Mouse (Mus musculus) ES-Bruce4 (cell line): ENCODE results near the gene Crym. TPM values are rescaled to one million over a fixed set of nuclear protein-coding genes. Genes with fewer than 3 reads are reported as not detected.

Experiments
- H3K27ac ChIP-seq: 2 replicates; pipeline ENCODE4 v1.5.1; 2012; ENCODE audit warnings: low read length, inconsistent platforms; ENCODE audit not compliant: insufficient read depth
- H3K27me3 ChIP-seq: 2 replicates; pipeline ENCODE4 v1.6.1; 2012; ENCODE audit warnings: mild to moderate bottlenecking, low read length, inconsistent platforms; ENCODE audit not compliant: control insufficient read depth, poor library complexity, insufficient read depth, severe bottlenecking
- H3K36me3 ChIP-seq: 2 replicates; pipeline ENCODE4 v1.6.1; 2012; ENCODE audit warnings: inconsistent platforms, mild to moderate bottlenecking, low read length, moderate library complexity; ENCODE audit not compliant: control insufficient read depth, poor library complexity, insufficient read depth, severe bottlenecking
- H3K4me1 ChIP-seq: one replicate; pipeline ENCODE4 v1.8.1; 2011; ENCODE audit warnings: low read length; ENCODE audit not compliant: control insufficient read depth, insufficient read depth
- H3K4me3 ChIP-seq: 2 replicates; pipeline ENCODE4 v1.5.1; 2011; ENCODE audit warnings: low read depth, mild to moderate bottlenecking, low read length
- H3K9ac ChIP-seq: 2 replicates; pipeline ENCODE4 v1.6.1; 2012; ENCODE audit warnings: low read depth, mild to moderate bottlenecking, inconsistent platforms; ENCODE audit not compliant: poor library complexity, severe bottlenecking
- H3K9me3 ChIP-seq: replicated peaks from 2 replicates; pipeline ENCODE4 v1.6.1; 2012; ENCODE audit warnings: mild to moderate bottlenecking, low read length, inconsistent platforms; ENCODE audit not compliant: control insufficient read depth, poor library complexity, insufficient read depth, severe bottlenecking
- CTCF ChIP-seq: IDR thresholded peaks from one replicate; pipeline ENCODE4 v1.8.1; 2011; ENCODE audit warnings: low read depth, low read length
- EP300 ChIP-seq: IDR thresholded peaks from 2 replicates; pipeline ENCODE4 v1.6.1; 2011; ENCODE audit warnings: low read depth, low read length; ENCODE audit not compliant: insufficient read depth
- POLR2A ChIP-seq: IDR thresholded peaks from one replicate; pipeline ENCODE4 v1.8.1; 2011; ENCODE audit warnings: low read length; ENCODE audit not compliant: insufficient read depth
- polyA plus RNA-seq: library from polyadenylated mRNA; stranded (reverse); fragments of >200 nt; gene quantifications from 2 replicates; pipeline ENCODE4 v1.2.4, GENCODE M21; 2011; ENCODE audit warnings: low read depth; ENCODE audit not compliant: missing spikeins, insufficient read depth, insufficient read length

Gene Crym
- 5.5 and 6.1 TPM in 2 replicates for polyA plus RNA-seq

- H3K27ac ChIP-seq: no peak within 1 kb of the TSS
- H3K9ac ChIP-seq: 0 out of 2 replicates have a peak within 1 kb of the TSS, but pooled peaks have one; percentile 4
- no peaks in the 10 kb centered on the region for H3K4me1 ChIP-seq
- no peaks in the 10 kb centered on the region for H3K36me3 ChIP-seq
- H3K9me3 ChIP-seq: peaks cover 6% of the 10 kb centered on the region
- no peak for TF ChIP-seq CTCF
- H3K27me3 ChIP-seq: no peaks in the 10 kb centered on the region; the same call in 1 of the 2 replicates
- H3K4me3 ChIP-seq: peak within 1 kb of the TSS; percentile 50
Observed at GRCm38 (mm10) chr7:120201771-120202170, at the start of gene Crym. Gene Crym, minus strand, starts transcription at chr7:120202111.

- Histone ChIP-seq H3K4me3 (no peak overlapping the region), H3K4me1 (no peaks in the 10 kb centered on the region), H3K27ac (no peak overlapping the region), H3K9me3 (no peaks in the 10 kb centered on the region), H3K9ac (no peak overlapping the region), H3K27me3 (no peaks in the 10 kb centered on the region), H3K36me3 (no peaks in the 10 kb centered on the region)
- no peak for TF ChIP-seq EP300
- TF ChIP-seq POLR2A: no peak
- peak; percentile 15 for TF ChIP-seq CTCF
Observed at GRCm38 (mm10) chr7:120241092-120241491, 39.2 kb upstream of the Crym start.

- TF ChIP-seq CTCF (no peak), POLR2A (no peak), EP300 (no peak)
- H3K9me3 ChIP-seq: no peaks in the 10 kb centered on the region
- no peak overlapping the region for H3K9ac ChIP-seq
- H3K27ac ChIP-seq: no peak overlapping the region
- H3K36me3 ChIP-seq: no peaks in the 10 kb centered on the region
- no peaks in the 10 kb centered on the region for H3K4me1 ChIP-seq
- H3K27me3 ChIP-seq: no peaks in the 10 kb centered on the region
- H3K4me3 ChIP-seq: no peak overlapping the region
Observed at GRCm38 (mm10) chr7:120228541-120228940, 26.6 kb upstream of the Crym start.

- Histone ChIP-seq H3K9ac (no peak overlapping the region), H3K4me1 (no peaks in the 10 kb centered on the region), H3K36me3 (no peaks in the 10 kb centered on the region), H3K27me3 (no peaks in the 10 kb centered on the region; the same call in 1 of the 2 replicates), H3K27ac (no peak overlapping the region), H3K9me3 (peaks cover 6% of the 10 kb centered on the region), H3K4me3 (no peak overlapping the region)
- no peak for TF ChIP-seq POLR2A
- no peak for TF ChIP-seq EP300
- no peak for TF ChIP-seq CTCF
Observed at GRCm38 (mm10) chr7:120205989-120206388, 4.1 kb upstream of the Crym start.

GRCm38 (mm10) chr7:120203789-120204188 is 1.9 kb upstream of the Crym start, which contains the start of gene Abca14:
Gene Abca14, plus strand, starts transcription at chr7:120203961.
- peaks cover 6% of the 10 kb centered on the region for H3K9me3 ChIP-seq
- TF ChIP-seq EP300: peak; percentile 69; the same call in 1 of the 2 replicates
- TF ChIP-seq CTCF: peak; percentile 99
- no peak for TF ChIP-seq POLR2A
- H3K27ac ChIP-seq: no peak within 1 kb of the TSS
- H3K4me3 ChIP-seq: no peak within 1 kb of the TSS
- H3K36me3 ChIP-seq: no peaks in the 10 kb centered on the region
- H3K4me1 ChIP-seq: no peaks in the 10 kb centered on the region
- no peak within 1 kb of the TSS for H3K9ac ChIP-seq
- no peaks in the 10 kb centered on the region; the same call in 1 of the 2 replicates for H3K27me3 ChIP-seq

- H3K4me1 ChIP-seq: no peaks in the 10 kb centered on the region
- TF ChIP-seq CTCF (no peak), EP300 (no peak), POLR2A (no peak)
- no peaks in the 10 kb centered on the region for H3K36me3 ChIP-seq
- no peaks in the 10 kb centered on the region; the same call in 1 of the 2 replicates for H3K27me3 ChIP-seq
- no peak overlapping the region for H3K27ac ChIP-seq
- H3K9ac ChIP-seq: 0 out of 2 replicates have a peak overlapping the region, but pooled peaks have one; percentile 4
- H3K4me3 ChIP-seq: peak overlapping the region; percentile 50
- H3K9me3 ChIP-seq: peaks cover 6% of the 10 kb centered on the region
Observed at GRCm38 (mm10) chr7:120201231-120201744, 623 bp downstream of the Crym start.
